Mouse (Mus musculus) limb, embryonic 11.5 days (tissue): ENCODE measurements at regions not wholly inside any gene's neighbourhood (a gene's known extent, or its start where the extent isn't known, plus 50 kb on each side); places are given as distances from the start of the nearest gene placed in this dataset.
A peak's percentile ranks its signal among the peaks of the same experiment; 100 is the strongest.

Experiments
- ATAC-seq: fragments of 200-750 bp; cut with Nextera tagmentation; 2 replicates; pipeline ENCODE4 v1.8.0; 2017; ENCODE audit warnings: low read depth; ENCODE audit not compliant: insufficient number of reproducible peaks, low FRiP score, low TSS enrichment
- DNase-seq: peaks from one replicate; pipeline ENCODE4 v3.0.0-alpha.2; 2015; ENCODE audit warnings: low spot score
- H3K27ac ChIP-seq: fragments of 300-500 bp; sonication (generic); replicated peaks from 2 replicates; pipeline ENCODE4 v1.5.1; 2014; ENCODE audit warnings: low read depth, mild to moderate bottlenecking, low read length
- H3K27me3 ChIP-seq: fragments of 300-500 bp; sonication (generic); 2 replicates; pipeline ENCODE4 v1.6.1; 2014; ENCODE audit warnings: mild to moderate bottlenecking, low read length, mixed read lengths; ENCODE audit not compliant: control insufficient read depth, insufficient read depth
- H3K36me3 ChIP-seq: fragments of 300-500 bp; sonication (generic); 2 replicates; pipeline ENCODE4 v1.6.1; 2014; ENCODE audit warnings: mild to moderate bottlenecking, low read length, moderate library complexity, mixed read lengths; ENCODE audit not compliant: control insufficient read depth, insufficient read depth
- H3K4me1 ChIP-seq: fragments of 300-500 bp; sonication (generic); 2 replicates; pipeline ENCODE4 v1.6.1; 2014; ENCODE audit warnings: low read length, mixed read lengths; ENCODE audit not compliant: control insufficient read depth, insufficient read depth
- H3K4me2 ChIP-seq: fragments of 300-500 bp; sonication (generic); 2 replicates; pipeline ENCODE4 v1.6.1; 2014; ENCODE audit warnings: low read depth, mild to moderate bottlenecking, moderate library complexity; ENCODE audit not compliant: severe bottlenecking
- H3K4me3 ChIP-seq: fragments of 300-500 bp; sonication (generic); 2 replicates; pipeline ENCODE4 v1.5.1; 2014; ENCODE audit warnings: low read depth, low read length
- H3K9ac ChIP-seq: fragments of 300-500 bp; sonication (generic); 2 replicates; pipeline ENCODE4 v1.6.1; 2014; ENCODE audit warnings: mild to moderate bottlenecking, low read length
- H3K9me3 ChIP-seq: fragments of 300-500 bp; sonication (generic); 2 replicates; pipeline ENCODE4 v1.6.1; 2016; ENCODE audit warnings: low read length; ENCODE audit not compliant: control insufficient read depth
- WGBS: fragments of 180-500 bp; shearing (Covaris S2); extraction: QIAGEN DNeasy Blood & Tissue Kit; methylation state at CpG from one replicate; pipeline ENCODE4 v1.1.7; 2014; 5-methylcytosine and 5-hydroxymethylcytosine counted together

- 33% methylated on average over 7 of the region's 7 CpGs for WGBS
- Histone ChIP-seq H3K9me3 (no peaks in the 10 kb centered on the region), H3K4me2 (no peak overlapping the region), H3K4me3 (no peak overlapping the region), H3K27ac (no peak overlapping the region), H3K36me3 (no peaks in the 10 kb centered on the region), H3K9ac (no peak overlapping the region), H3K27me3 (no peaks in the 10 kb centered on the region), H3K4me1 (peaks cover 46% of the 10 kb centered on the region)
- DNase-seq (no peak), ATAC-seq (no peak)
Observed at GRCm38 (mm10) chr1:61145572-61145971, 167.8 kb downstream of the Icos start.

- peaks cover 45% of the 10 kb centered on the region for H3K4me1 ChIP-seq
Observed at GRCm38 (mm10) chr1:61146222-61146723, 168.5 kb downstream of the Icos start.

GRCm38 (mm10) chr1:61151742-61152141 lies 174.0 kb downstream of the Icos start:
- H3K36me3 ChIP-seq = no peaks in the 10 kb centered on the region
- H3K4me2 ChIP-seq = no peak overlapping the region
- peak overlapping the region; percentile 65 for H3K27ac ChIP-seq
- H3K4me3 ChIP-seq = no peak overlapping the region
- H3K4me1 ChIP-seq = peaks cover 17% of the 10 kb centered on the region; the same call in 1 of the 2 replicates
- no peaks in the 10 kb centered on the region for H3K27me3 ChIP-seq
- H3K9me3 ChIP-seq = no peaks in the 10 kb centered on the region
- H3K9ac ChIP-seq = no peak overlapping the region
- no peak; the same call in 1 of the 2 replicates for ATAC-seq
- DNase-seq = peak; percentile 53
- WGBS = 15% methylated on average over 2 of the region's 2 CpGs

More at GRCm38 (mm10) chr1:61146222-61146723, 168.5 kb downstream of the Icos start:
- no peaks in the 10 kb centered on the region for H3K27me3 ChIP-seq
- H3K36me3 ChIP-seq = no peaks in the 10 kb centered on the region
- WGBS = 13% methylated on average over 3 of the region's 3 CpGs
- H3K4me3 ChIP-seq = no peak overlapping the region
- H3K9ac ChIP-seq = no peak overlapping the region
- H3K9me3 ChIP-seq = no peaks in the 10 kb centered on the region
- no peak overlapping the region for H3K4me2 ChIP-seq
- no peak for ATAC-seq
- no peak overlapping the region for H3K27ac ChIP-seq
- DNase-seq = no peak

DNA sequence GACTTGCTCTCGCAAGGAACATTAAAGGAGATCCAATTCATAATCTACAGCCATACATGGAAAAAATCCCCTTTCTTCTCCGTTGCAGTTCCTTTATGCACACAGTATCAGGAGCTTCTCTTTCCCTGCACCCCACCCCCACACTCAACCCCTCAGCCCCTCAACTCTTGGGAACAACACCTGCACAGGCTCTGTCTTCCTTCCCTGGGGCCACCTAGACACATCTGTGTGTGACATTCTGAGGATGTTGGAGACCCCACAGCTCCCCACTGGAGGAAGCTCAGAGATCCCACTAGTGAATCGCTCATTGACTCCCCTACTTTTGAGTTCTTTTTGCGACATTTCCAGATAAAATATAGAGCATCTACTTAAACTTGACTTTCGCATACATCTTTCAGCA lies 174.4 kb downstream of the Icos start:
- peaks cover 13% of the 10 kb centered on the region; the same call in 1 of the 2 replicates for H3K4me1 ChIP-seq
- H3K27me3 ChIP-seq = no peaks in the 10 kb centered on the region
- no peak for ATAC-seq
- H3K4me3 ChIP-seq = no peak overlapping the region
- peak overlapping the region; percentile 65; the same call in 1 of the 2 replicates for H3K27ac ChIP-seq
- no peak overlapping the region for H3K9ac ChIP-seq
- DNase-seq = no peak
- H3K4me2 ChIP-seq = no peak overlapping the region
- H3K36me3 ChIP-seq = no peaks in the 10 kb centered on the region
- no peaks in the 10 kb centered on the region for H3K9me3 ChIP-seq
- WGBS = 71% methylated on average over 5 of the region's 5 CpGs

DNA sequence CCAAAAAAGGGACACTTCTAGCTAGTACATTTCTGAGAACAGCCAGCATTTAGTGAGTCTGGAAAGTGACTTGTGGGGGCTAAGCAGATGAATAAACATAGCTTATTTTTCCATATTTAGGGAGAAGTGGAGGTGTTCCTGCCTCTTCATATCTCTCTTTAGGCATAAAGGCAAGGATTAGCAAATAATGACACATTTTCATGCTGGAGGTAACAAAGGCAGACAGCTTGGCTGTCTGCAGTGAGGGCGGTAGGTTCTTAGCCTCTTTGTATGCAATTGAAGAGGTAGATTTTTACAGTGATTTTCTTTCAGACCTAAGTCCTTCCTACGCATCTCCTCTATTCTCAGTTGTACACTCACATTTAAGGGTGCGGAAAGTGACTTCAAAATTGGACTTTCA lies 176.5 kb downstream of the Icos start:
- ATAC-seq = no peak
- no peak overlapping the region for H3K4me2 ChIP-seq
- H3K27me3 ChIP-seq = no peaks in the 10 kb centered on the region
- H3K9ac ChIP-seq = no peak overlapping the region
- H3K9me3 ChIP-seq = no peaks in the 10 kb centered on the region
- peaks cover 11% of the 10 kb centered on the region; the same call in 1 of the 2 replicates for H3K4me1 ChIP-seq
- no peak for DNase-seq
- no peak overlapping the region for H3K4me3 ChIP-seq
- WGBS = 97% methylated on average over 3 of the region's 3 CpGs
- no peaks in the 10 kb centered on the region for H3K36me3 ChIP-seq
- H3K27ac ChIP-seq = no peak overlapping the region

- WGBS = 73% methylated on average over 4 of the region's 4 CpGs
- Histone ChIP-seq H3K4me2 (no peak overlapping the region), H3K4me3 (no peak overlapping the region), H3K9ac (no peak overlapping the region), H3K4me1 (no peaks in the 10 kb centered on the region), H3K27ac (no peak overlapping the region), H3K9me3 (no peaks in the 10 kb centered on the region), H3K27me3 (no peaks in the 10 kb centered on the region), H3K36me3 (no peaks in the 10 kb centered on the region)
- no peak for ATAC-seq
- no peak for DNase-seq
Observed at GRCm38 (mm10) chr1:61157271-61157670, 179.5 kb downstream of the Icos start.

DNA sequence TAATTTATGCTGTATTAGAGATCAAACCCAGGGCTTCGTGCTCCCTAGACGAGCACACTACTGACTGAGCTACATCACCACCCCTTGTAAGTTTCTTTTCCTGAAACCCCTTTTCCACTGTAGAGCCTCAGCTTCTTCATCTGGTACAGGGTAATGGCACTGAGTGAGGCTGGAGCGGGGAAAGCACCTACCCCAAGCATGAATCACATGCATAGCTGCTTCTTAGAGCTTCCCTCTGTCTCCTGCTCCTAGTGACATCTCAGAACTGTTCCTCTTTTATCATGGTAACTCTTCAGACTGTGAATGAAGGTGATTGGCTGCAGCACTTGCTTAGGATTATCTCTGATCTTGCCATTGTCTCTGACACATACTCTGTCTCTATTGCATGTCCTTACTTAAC lies 182.8 kb downstream of the Icos start:
- ATAC-seq = no peak
- Histone ChIP-seq H3K4me1 (no peaks in the 10 kb centered on the region), H3K4me3 (no peak overlapping the region), H3K36me3 (no peaks in the 10 kb centered on the region), H3K9ac (no peak overlapping the region), H3K27me3 (no peaks in the 10 kb centered on the region), H3K4me2 (no peak overlapping the region), H3K27ac (no peak overlapping the region), H3K9me3 (no peaks in the 10 kb centered on the region)
- 80% methylated on average over 3 of the region's 3 CpGs for WGBS
- no peak for DNase-seq

DNA sequence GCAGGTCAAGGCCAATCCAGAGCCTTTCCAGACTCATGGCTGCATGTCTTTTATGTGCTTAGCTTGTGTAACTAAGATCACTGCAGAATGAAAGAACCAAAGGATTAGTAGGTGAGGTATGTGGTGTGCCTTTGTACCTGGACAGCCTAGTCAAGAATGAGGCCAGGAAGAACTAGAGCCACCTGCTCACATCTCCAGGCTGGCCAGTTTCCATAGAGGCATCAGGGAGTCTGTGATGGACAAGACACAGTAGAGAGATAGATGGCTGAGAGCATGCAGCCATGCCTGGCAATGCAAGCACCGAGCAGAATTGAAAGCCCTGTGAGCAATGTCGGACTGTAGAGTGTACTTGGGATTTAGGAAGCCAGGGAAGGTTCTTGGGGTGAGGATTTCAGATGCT lies 186.5 kb downstream of the Icos start:
- Histone ChIP-seq H3K36me3 (no peaks in the 10 kb centered on the region), H3K4me2 (no peak overlapping the region), H3K4me3 (no peak overlapping the region), H3K27me3 (no peaks in the 10 kb centered on the region), H3K27ac (no peak overlapping the region), H3K4me1 (no peaks in the 10 kb centered on the region), H3K9ac (no peak overlapping the region), H3K9me3 (no peaks in the 10 kb centered on the region)
- DNase-seq = no peak
- no peak for ATAC-seq
- 93% methylated on average over 2 of the region's 2 CpGs for WGBS

- ATAC-seq (no peak), DNase-seq (no peak)
- WGBS = 85% methylated on average over 6 of the region's 6 CpGs
- no peaks in the 10 kb centered on the region for H3K9me3 ChIP-seq
- H3K27ac ChIP-seq = no peak overlapping the region
- H3K27me3 ChIP-seq = no peaks in the 10 kb centered on the region
- H3K9ac ChIP-seq = no peak overlapping the region
- H3K4me2 ChIP-seq = no peak overlapping the region
- no peak overlapping the region for H3K4me3 ChIP-seq
- H3K36me3 ChIP-seq = no peaks in the 10 kb centered on the region
- H3K4me1 ChIP-seq = no peaks in the 10 kb centered on the region
Observed at GRCm38 (mm10) chr1:61171941-61172340, 194.2 kb downstream of the Icos start.
